Mouse (Mus musculus): ENCODE measurements around the gene Nol6. TPM values are rescaled to one million over a fixed set of nuclear protein-coding genes. Genes with fewer than 3 reads are reported as not detected.
"Not testable (repeated sequence)": the region's sequence is repeated elsewhere in the genome, so short reads cannot be mapped to it uniquely, and the experiment has no call there.

Gene Nol6
- polyA plus RNA-seq, 1 experiment from 2014 or later, result 36.2 TPM

DNA sequence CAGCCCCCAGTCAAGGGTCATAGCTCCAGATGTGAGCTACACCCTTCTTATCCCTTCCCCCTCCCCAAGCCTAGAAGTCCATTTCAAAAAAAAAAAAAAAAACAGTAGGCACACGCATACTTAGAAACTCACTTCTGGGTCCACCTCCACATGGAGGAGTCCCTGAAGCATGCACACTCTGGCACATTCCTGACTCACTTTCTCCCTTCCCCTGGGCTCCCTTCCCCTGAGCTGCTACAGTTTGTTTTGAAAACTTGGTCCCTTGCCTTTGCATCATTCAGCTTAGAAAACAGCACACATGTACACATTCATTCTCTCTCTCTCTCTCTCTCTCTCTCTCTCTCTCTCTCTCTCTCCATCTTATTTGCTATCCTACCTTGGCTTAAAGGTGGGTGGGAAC lies 31.3 kb downstream of the Nol6 start:
- Histone ChIP-seq H3K27me3 (peaks cover 14% of the 10 kb centered on the region; the same call in 1 of the 2 replicates), H3K4me1 (peaks cover 4% of the 10 kb centered on the region), H3K9me3 (no peaks in the 10 kb centered on the region), H3K4me2 (replicated peaks) (no peak overlapping the region), H3K9ac (replicated peaks) (no peak overlapping the region), H3K27ac (replicated peaks) (no peak overlapping the region), H3K36me3 (no peaks in the 10 kb centered on the region), H3K4me3 (no peak overlapping the region)
- 83% methylated on average over 1 of the region's 1 CpGs for WGBS
- no peak for ATAC-seq (replicated peaks)

DNA sequence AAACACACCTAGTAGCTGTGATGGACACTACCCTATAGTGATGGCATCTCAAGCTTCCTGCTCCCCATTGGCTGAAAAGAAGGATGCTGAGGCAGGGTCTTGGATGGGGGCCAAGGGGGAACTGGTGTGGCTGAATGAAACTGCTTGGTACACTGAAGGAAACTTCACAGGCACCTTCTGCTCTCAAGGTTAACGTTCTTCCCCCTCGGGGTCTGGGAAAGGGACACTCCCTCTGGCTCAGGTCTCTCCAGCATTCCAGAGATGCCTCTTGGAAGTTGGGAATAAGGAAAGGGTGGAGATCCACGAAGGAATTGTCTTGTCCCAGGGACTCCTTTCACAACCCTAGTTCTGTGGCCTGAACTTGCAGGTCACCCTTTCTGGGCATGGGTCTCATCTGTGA lies 32.9 kb downstream of the Nol6 start:
- Histone ChIP-seq H3K27ac (replicated peaks) (no peak overlapping the region), H3K9ac (replicated peaks) (no peak overlapping the region), H3K4me3 (no peak overlapping the region), H3K4me2 (replicated peaks) (no peak overlapping the region), H3K36me3 (no peaks in the 10 kb centered on the region), H3K4me1 (no peaks in the 10 kb centered on the region), H3K9me3 (no peaks in the 10 kb centered on the region), H3K27me3 (0 out of 2 replicates have a peak, but pooled peaks cover under 1% of the 10 kb centered on the region)
- 69% methylated on average over 3 of the region's 3 CpGs for WGBS
- no peak for ATAC-seq (replicated peaks)

DNA sequence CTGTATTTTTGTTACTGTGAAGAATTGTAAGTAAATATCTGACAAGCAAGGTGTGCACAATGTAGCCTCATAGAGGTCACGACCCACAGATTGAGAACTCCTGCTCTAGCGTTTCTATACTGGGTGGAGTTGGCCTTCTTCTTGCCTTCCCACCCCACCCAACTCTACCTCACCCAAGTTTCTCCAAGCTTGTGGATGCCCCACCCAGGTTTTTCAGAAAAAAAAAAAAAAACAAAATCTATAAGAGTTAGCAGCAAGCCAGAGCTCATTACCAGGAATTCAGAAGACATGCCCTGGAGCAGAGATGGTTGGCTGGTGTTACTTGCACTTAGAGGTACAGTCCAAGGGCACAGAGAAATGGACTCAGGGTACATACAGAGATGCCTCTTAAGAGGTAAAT lies 34.5 kb downstream of the Nol6 start:
- H3K9me3 ChIP-seq, result no peaks in the 10 kb centered on the region
- H3K27me3 ChIP-seq, result no peaks in the 10 kb centered on the region
- no peaks in the 10 kb centered on the region for H3K36me3 ChIP-seq
- no peak for ATAC-seq (replicated peaks)
- no peak overlapping the region for H3K9ac ChIP-seq (replicated peaks)
- no peaks in the 10 kb centered on the region for H3K4me1 ChIP-seq
- H3K4me3 ChIP-seq, result no peak overlapping the region
- H3K27ac ChIP-seq (replicated peaks), result no peak overlapping the region
- WGBS, result 79% methylated on average over 2 of the region's 2 CpGs
- H3K4me2 ChIP-seq (replicated peaks), result no peak overlapping the region

DNA sequence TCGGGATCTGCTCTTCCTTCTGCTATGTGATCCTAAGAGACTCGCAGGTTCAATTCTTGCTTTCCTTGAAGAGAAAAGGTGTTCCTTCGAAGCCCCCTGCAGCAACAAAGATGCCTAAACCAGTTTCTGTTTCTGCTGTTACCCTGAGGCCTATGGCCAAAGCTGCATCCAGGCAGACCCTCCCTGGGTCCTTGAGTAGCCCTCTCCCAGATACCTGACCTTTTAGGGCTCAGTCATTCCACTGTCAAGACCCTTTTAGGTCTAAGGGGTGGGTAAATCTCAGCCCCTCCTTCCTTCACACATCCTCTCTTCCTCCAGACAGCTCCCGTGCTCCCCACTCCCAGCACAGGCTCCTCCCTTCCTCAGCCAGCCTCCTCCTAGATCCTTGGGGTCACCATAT lies 35.1 kb downstream of the Nol6 start:
- no peak for ATAC-seq (replicated peaks)
- no peak overlapping the region for H3K4me3 ChIP-seq
- no peaks in the 10 kb centered on the region for H3K36me3 ChIP-seq
- H3K27ac ChIP-seq (replicated peaks), result no peak overlapping the region
- H3K4me1 ChIP-seq, result no peaks in the 10 kb centered on the region
- no peaks in the 10 kb centered on the region for H3K9me3 ChIP-seq
- WGBS, result 82% methylated on average over 4 of the region's 4 CpGs
- no peak overlapping the region for H3K9ac ChIP-seq (replicated peaks)
- no peaks in the 10 kb centered on the region for H3K27me3 ChIP-seq
- H3K4me2 ChIP-seq (replicated peaks), result no peak overlapping the region

DNA sequence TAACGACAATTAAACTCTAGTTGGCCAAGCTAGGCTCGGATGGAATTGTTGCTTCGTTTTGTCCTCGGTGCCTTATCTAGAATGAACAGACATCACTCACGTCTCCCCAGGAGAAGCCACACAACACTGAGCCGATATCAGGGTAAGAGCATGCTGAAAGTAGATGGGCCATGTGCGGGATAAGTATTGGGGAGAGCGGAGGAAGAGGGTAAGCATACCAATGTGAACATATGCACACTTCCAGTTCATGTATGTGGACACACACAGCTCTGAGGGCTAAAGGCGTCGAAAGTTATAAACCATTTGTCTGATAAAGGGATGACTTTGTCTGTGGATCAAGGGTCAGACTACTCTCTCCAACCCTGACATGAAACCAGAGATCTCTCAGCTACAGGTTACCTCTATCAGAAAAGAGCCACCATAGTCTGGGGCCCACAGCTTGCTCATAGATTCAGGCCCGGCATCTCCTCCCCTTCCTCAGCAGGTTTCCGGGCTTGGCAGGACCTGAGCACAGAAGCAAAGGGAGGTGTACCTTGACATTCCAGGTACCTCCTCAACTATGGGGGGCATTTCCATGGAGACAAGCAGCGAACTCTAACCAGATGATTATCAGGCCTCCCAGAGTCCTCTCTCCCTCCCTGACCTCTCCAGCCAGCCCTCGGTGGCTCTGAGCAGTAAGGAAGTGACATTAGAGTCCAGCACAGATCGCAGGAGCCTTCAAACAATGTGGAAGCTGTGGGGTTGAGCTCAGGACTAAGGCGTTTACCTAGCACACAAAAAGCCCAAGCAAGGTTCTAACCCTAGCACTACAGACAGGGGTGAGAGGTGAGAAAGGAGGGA lies 36.6 kb downstream of the Nol6 start:
- WGBS, result 89% methylated on average over 16 of the region's 16 CpGs
- no peak for ATAC-seq (replicated peaks)
- Histone ChIP-seq H3K9me3 (no peaks in the 10 kb centered on the region), H3K4me2 (replicated peaks) (no peak overlapping the region), H3K4me3 (no peak overlapping the region), H3K9ac (replicated peaks) (no peak overlapping the region), H3K4me1 (no peaks in the 10 kb centered on the region), H3K36me3 (no peaks in the 10 kb centered on the region), H3K27me3 (no peaks in the 10 kb centered on the region), H3K27ac (replicated peaks) (no peak overlapping the region)

DNA sequence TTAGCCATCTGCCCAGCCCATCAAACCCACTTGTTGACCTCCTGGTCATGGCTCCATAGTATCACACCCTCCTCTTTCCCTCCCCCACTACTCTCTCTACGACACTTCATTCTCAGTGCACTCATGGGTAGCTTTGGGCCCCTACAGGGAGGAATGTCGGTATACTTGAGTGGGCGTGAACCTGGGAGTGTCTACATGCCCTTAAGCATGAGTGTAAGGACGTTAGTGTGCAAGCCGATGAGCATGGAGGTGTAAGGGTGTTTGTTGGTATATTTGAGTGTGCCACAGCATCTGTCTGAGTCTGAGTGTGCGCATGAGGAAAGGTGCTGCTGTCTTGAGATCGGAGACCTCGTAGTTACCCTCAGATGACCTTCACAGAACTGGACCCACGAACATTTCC lies 37.3 kb downstream of the Nol6 start:
- no peaks in the 10 kb centered on the region for H3K4me1 ChIP-seq
- H3K9ac ChIP-seq (replicated peaks), result no peak overlapping the region
- no peak overlapping the region for H3K4me3 ChIP-seq
- H3K4me2 ChIP-seq (replicated peaks), result no peak overlapping the region
- no peaks in the 10 kb centered on the region for H3K27me3 ChIP-seq
- H3K36me3 ChIP-seq, result no peaks in the 10 kb centered on the region
- H3K27ac ChIP-seq (replicated peaks), result no peak overlapping the region
- WGBS, result 80% methylated on average over 9 of the region's 9 CpGs
- ATAC-seq (replicated peaks), result no peak
- H3K9me3 ChIP-seq, result no peaks in the 10 kb centered on the region

DNA sequence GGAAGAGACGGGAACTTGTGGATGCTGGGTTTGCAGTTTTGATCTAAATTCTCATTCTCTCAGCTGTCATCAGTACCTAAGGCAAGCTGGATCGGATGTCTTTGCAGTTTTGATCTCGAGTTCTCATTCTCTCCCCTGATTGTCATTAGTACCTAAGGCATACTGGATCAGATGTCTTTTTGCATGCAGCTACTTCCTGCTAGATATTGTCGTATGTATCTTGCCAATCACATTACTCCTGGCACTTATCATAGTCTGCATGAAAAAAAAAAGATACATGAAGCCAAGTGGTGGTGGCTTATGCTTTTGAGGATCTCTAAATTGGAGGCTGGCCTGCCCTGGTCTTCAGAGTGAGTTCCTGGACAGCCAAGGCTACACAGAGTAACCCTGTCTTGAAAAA lies 39.4 kb downstream of the Nol6 start:
- Histone ChIP-seq H3K9me3 (no peaks in the 10 kb centered on the region), H3K9ac (replicated peaks) (no peak overlapping the region), H3K27me3 (no peaks in the 10 kb centered on the region), H3K4me2 (replicated peaks) (no peak overlapping the region), H3K36me3 (no peaks in the 10 kb centered on the region), H3K27ac (replicated peaks) (no peak overlapping the region), H3K4me3 (no peak overlapping the region), H3K4me1 (no peaks in the 10 kb centered on the region)
- WGBS, result 91% methylated on average over 4 of the region's 4 CpGs
- ATAC-seq (replicated peaks), result no peak

DNA sequence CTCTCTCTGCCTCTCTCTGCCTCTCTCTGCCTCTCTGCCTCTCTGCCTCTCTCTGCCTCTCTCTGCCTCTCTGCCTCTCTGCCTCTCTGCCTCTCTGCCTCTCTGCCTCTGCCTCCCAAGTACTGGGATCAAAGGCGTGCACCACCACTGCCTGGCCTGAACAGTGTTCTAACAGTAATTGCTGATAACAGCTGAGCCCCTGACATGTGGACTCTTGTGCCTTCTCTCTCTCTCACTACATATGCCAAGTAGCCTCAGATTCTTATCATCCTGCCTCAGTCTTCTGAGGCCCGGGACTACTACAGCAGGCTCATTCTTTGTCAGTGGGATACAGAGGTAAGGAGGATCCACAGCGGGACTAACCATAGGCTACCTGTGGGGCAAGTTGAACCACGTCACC lies 41.5 kb downstream of the Nol6 start:
- H3K4me2 ChIP-seq (replicated peaks); H3K27me3 ChIP-seq; H3K4me1 ChIP-seq; H3K9me3 ChIP-seq; H3K36me3 ChIP-seq; H3K4me3 ChIP-seq; H3K27ac ChIP-seq (replicated peaks); H3K9ac ChIP-seq (replicated peaks); ATAC-seq (replicated peaks): not testable (repeated sequence)
- WGBS, result 76% methylated on average over 4 of the region's 4 CpGs

DNA sequence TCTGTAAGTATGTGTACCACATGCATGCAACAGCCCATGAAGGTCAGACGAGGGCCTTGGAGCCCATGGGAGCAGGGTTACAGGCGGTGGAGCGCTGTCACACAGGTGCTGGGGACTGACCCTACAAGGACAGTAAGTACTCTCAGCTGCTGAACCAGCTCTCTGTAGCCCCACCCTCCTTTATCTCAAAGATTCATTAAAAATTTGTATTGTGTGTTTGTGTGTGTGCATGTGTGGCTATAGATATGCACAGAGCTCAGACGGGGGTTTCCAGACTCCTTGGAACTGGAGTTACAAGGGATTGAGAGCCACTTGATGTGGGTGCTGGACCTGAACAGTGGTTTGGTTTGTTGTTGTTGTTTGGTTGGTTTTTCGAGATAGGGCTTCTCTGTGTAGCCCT lies 42.5 kb downstream of the Nol6 start:
- Histone ChIP-seq H3K27me3 (no peaks in the 10 kb centered on the region), H3K36me3 (no peaks in the 10 kb centered on the region), H3K9ac (replicated peaks) (no peak overlapping the region), H3K4me1 (no peaks in the 10 kb centered on the region), H3K4me3 (no peak overlapping the region), H3K27ac (replicated peaks) (no peak overlapping the region), H3K4me2 (replicated peaks) (no peak overlapping the region), H3K9me3 (no peaks in the 10 kb centered on the region)
- WGBS, result 76% methylated on average over 5 of the region's 5 CpGs
- no peak for ATAC-seq (replicated peaks)

DNA sequence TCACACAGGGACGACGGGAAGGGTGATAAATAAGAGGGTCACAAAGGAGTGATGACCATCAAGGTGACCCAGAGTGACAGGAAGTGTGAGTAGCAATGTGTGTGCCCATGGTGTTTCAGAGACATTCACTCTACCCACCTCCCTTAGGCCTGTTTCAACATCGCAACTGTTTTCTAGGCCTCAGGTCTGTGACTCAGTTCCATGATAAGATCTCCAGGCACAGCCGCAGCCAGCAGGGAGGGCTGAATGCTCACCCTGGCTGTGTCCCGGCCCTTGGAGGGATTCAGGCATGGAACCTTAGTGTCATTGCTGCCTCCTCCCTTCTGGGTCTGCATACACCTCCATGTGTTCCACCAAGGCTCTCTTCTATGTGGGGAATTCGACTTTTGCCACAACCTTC lies 45.5 kb downstream of the Nol6 start:
- no peaks in the 10 kb centered on the region for H3K27me3 ChIP-seq
- H3K4me1 ChIP-seq, result no peaks in the 10 kb centered on the region
- H3K36me3 ChIP-seq, result no peaks in the 10 kb centered on the region
- no peak for ATAC-seq (replicated peaks)
- H3K9ac ChIP-seq (replicated peaks), result no peak overlapping the region
- WGBS, result 79% methylated on average over 6 of the region's 6 CpGs
- H3K27ac ChIP-seq (replicated peaks), result no peak overlapping the region
- no peak overlapping the region for H3K4me3 ChIP-seq
- no peaks in the 10 kb centered on the region for H3K9me3 ChIP-seq
- no peak overlapping the region for H3K4me2 ChIP-seq (replicated peaks)

DNA sequence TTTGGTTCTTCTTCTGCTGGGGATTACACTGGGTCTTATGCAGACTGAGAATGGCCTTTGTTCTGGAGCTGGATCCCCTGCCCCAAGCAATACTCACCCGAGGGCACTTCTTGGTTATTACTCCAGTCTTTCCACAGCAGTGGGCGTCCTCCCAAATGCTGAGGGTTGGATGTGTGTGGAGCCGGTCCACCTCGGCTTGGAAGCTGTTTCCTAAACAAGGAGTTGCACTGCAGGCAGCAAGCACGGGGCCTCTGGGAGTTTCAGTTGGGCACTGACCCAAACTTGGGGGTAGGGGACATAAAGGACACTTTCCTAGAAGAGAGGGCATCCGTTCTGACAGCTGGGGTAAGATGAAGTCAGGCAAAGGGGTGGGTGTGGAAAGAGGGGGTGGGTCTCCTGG lies 49.8 kb downstream of the Nol6 start:
- Histone ChIP-seq H3K4me3 (no peak overlapping the region), H3K36me3 (no peaks in the 10 kb centered on the region), H3K9me3 (no peaks in the 10 kb centered on the region), H3K27ac (replicated peaks) (no peak overlapping the region), H3K4me1 (no peaks in the 10 kb centered on the region), H3K9ac (replicated peaks) (no peak overlapping the region), H3K4me2 (replicated peaks) (no peak overlapping the region), H3K27me3 (no peaks in the 10 kb centered on the region)
- WGBS, result 76% methylated on average over 6 of the region's 6 CpGs
- ATAC-seq (replicated peaks), result no peak

DNA sequence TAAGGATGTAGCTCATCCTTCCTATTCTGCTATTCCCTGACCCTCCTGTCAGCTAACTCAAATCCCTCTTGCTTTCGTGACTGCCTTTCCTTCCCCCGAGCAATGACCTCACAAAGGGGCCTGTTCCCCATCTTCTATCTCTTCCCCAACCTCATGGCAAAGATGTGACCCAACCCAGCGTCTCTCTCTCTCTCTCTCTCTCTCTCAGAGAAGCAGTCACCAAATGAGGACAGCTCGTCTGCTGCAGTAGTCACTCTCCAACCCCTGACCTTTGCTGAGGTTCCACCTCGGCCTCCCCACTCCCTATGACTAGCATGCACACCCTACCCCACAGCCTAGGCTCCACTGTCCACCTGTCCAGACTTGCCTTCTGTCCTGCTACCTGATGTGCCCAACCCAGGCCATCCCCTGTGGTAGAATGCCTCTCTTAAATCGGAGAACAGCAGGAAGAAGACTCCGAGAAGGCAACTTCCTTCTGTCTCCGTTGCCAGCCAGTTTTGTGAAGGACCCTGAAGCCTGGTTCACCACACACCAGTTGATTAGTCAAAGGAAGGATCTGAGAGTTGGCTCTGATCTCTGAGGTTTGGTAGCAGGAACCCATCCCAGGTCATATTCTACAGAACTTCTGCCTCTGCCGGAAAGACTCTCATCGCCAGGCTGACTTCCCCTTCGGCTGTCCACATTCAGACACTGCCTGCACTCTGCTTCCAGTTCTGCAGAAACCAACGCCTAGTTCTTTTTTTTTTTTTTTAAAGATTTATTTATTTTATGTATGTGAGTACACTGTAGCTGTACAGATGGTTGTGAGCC lies 51.0 kb downstream of the Nol6 start:
- no peak for ATAC-seq (replicated peaks)
- no peak overlapping the region for H3K4me3 ChIP-seq

More for the DNA sequence above, 51.0 kb downstream of the Nol6 start:
- no peaks in the 10 kb centered on the region for H3K9me3 ChIP-seq
- H3K4me1 ChIP-seq, result no peaks in the 10 kb centered on the region
- H3K9ac ChIP-seq (replicated peaks), result no peak overlapping the region
- H3K27me3 ChIP-seq, result no peaks in the 10 kb centered on the region
- no peaks in the 10 kb centered on the region for H3K36me3 ChIP-seq
- no peak overlapping the region for H3K27ac ChIP-seq (replicated peaks)
- 82% methylated on average over 12 of the region's 12 CpGs for WGBS
- H3K4me2 ChIP-seq (replicated peaks), result no peak overlapping the region

Measured in forebrain, embryonic 15.5 days (tissue).